Mouse (Mus musculus) left cerebral cortex, postnatal 14 days (tissue): ENCODE data around the gene Mtif3. TPM values are rescaled to one million over a fixed set of nuclear protein-coding genes. Genes with fewer than 3 reads are reported as not detected.

Experiments used
- DNase-seq, 2 experiments: peaks; one replicate each; pipeline ENCODE4 v3.0.0; 2021 to 2022; ENCODE audit warnings: low spot score in 2 of 2, mixed read lengths in 1 of 2
- intact Hi-C: fragments of 180-260 bp; cut with DNase I; formaldehyde crosslinking; loops from one replicate; pipeline ENCODE4 v1.15.1; 2025
- long read RNA-seq, 2 experiments: library from polyadenylated mRNA; stranded (forward); transcript quantifications; one replicate each; pipeline ENCODE4 v2.0.0; 2021
- total RNA-seq, 2 experiments: library from RNA; stranded (reverse); gene quantifications; 2 replicates each; pipeline ENCODE4 v1.2.3; 2021

Mtif3 gene
- total RNA-seq = 10 to 100 TPM; 20.9 to 22.6 TPM
- long read RNA-seq, experiment 1, full-length matches to known transcripts = 26 of 34 reads
- long read RNA-seq, experiment 1, partial matches to known transcripts = 2 of 34 reads
- long read RNA-seq, experiment 1, other reads (novel, unspliced or antisense) = 6 of 34 reads
- long read RNA-seq, experiment 2, full-length matches to known transcripts = 17 of 22 reads
- long read RNA-seq, experiment 2, partial matches to known transcripts = 2 of 22 reads
- long read RNA-seq, experiment 2, other reads (novel, unspliced or antisense) = 3 of 22 reads

DNA sequence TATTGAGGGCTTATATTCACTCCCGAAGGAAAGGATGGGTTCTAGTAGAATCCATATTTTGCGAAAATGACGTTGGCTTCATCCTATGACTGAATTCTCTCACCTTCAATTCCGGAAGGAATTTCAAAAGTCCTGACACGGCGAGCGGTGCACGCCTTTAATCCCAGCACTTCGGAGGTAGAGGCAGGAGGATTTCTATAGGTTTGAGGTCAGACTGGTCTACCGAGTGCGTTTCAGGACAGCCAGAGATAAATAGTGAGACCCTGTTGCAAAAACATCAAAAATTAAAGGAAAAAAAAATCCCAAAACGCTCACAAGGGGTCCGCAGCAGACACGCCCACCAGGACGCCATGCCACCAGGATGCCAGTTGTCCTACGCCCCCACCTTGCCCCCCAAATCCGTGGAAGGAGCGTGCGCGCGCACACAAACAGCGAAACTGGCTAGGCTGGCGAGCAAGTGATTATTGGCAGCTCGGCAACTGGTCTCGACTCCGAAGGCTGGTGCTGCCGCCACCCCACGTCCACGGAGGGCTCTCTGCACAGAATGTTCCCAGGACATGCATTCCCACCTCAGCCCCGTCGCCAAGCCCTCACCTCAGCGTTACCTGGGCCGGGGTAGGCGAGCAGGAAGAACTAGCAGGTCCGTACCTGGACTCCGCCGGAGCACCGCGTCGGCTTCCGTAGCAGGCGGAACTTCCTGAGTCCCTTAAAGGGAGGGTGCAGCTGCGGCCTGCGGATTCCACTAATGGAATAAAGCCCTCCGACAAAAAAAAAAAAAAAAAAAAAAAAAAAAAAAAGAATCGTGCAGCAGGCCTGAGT lies at the start of gene Mtif3:
Gene Mtif3 (minus strand): TSS at position 683 of the 819 bp plus-strand sequence.
- DNase-seq = peak; percentile 86 to 88
- intact Hi-C loops = loop anchor here (5.0 kb wide), 1 partner anchor 114 kb away; the partner anchor contains the start of genes Lnx2 and Polr1d

DNA sequence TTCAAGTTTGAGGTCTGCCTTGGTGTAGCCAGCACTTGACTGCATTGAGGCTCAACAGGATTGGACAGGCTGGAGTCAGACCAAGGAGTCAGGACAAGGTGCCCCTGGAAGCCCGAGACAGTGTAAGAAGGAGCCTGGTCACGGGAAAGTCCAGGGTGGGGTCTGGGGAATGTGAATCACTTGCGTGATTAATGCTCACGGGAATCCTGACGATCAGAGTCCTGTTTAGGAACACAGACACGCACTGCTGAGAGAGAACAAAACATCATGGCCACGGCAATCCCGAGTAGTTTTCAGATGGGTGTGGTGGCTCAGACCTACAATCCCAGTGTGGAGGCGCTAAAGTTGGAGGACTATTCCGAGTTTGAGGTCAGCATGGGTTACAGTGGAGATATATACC lies 47.7 kb upstream of the Mtif3 start:
- DNase-seq = no peak
- intact Hi-C loops = no loop called here

- intact Hi-C loops = no loop called here
- no peak for DNase-seq
Observed at GRCm38 (mm10) chr5:147003303-147003702, 39.7 kb upstream of the Mtif3 start.

- intact Hi-C loops = no loop called here
- DNase-seq = no peak
Observed at GRCm38 (mm10) chr5:147001312-147001711, 37.7 kb upstream of the Mtif3 start.

GRCm38 (mm10) chr5:146998802-146999201 lies 35.2 kb upstream of the Mtif3 start:
- intact Hi-C loops = no loop called here
- no peak for DNase-seq

GRCm38 (mm10) chr5:146996812-146997211 lies 33.2 kb upstream of the Mtif3 start:
- DNase-seq = no peak
- intact Hi-C loops = no loop called here

GRCm38 (mm10) chr5:146994973-146995372 lies 31.4 kb upstream of the Mtif3 start:
- no peak for DNase-seq
- intact Hi-C loops = no loop called here

DNA sequence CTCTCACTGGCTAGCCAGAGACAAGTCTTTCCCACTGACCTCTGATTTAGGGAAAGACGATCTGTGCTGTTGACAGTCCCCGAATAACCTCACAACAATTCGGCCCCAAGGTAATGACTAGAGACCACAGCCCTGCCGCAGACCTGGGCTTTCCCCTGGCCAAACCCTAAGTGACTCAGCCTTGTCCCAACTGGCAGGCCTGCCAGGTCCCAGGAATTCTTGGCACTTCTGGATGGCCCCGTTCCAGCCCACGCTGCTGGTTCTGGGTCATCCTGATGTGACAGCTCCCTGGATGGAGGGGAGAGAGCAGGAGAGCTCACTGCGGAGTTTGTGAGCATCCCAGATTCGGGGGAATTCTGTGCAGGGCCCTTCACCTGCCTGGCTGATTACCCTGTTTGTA lies 29.9 kb upstream of the Mtif3 start:
- intact Hi-C loops = no loop called here
- DNase-seq = no peak

DNA sequence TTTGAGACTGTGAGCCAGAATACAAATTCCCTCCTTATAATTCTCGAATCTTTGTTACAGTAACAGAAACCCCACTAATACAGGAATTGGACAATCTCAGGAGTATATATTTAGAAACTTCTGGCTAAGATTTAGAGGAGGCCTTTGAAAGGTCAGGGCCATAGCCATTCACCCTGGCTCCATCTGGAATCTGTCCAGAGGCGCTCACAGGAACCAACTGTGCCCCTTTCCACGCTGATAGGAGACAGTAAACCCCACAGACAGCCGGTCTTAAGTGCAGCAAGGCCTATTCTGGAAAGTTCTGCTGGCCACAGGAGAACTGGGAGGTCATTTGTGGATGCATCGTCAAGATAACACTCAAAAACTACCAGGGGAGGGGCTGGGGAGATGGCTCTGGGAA lies 25.5 kb upstream of the Mtif3 start:
- intact Hi-C loops = loop anchor here (5.0 kb wide), 1 partner anchor 88 kb away; the partner anchor contains the start of genes Lnx2 and Polr1d
- no peak for DNase-seq

- no peak for DNase-seq
- intact Hi-C loops = loop anchor here (5.0 kb wide), 1 partner anchor 90 kb away; the partner anchor contains the start of genes Lnx2 and Polr1d
Observed at GRCm38 (mm10) chr5:146987588-146987987, 24.0 kb upstream of the Mtif3 start.

GRCm38 (mm10) chr5:146985725-146986433 lies 22.3 kb upstream of the Mtif3 start:
- DNase-seq = no peak
- intact Hi-C loops = loop anchor here (5.0 kb wide), 1 partner anchor 91 kb away; the partner anchor contains the start of genes Lnx2 and Polr1d

GRCm38 (mm10) chr5:146983216-146983615 lies 19.6 kb upstream of the Mtif3 start:
- intact Hi-C loops = loop anchor here (2.0 to 5.0 kb wide), 2 partner anchors 244 to 304 kb away; no protein-coding TSS in a partner anchor
- DNase-seq = peak; percentile 30 to 65

DNA sequence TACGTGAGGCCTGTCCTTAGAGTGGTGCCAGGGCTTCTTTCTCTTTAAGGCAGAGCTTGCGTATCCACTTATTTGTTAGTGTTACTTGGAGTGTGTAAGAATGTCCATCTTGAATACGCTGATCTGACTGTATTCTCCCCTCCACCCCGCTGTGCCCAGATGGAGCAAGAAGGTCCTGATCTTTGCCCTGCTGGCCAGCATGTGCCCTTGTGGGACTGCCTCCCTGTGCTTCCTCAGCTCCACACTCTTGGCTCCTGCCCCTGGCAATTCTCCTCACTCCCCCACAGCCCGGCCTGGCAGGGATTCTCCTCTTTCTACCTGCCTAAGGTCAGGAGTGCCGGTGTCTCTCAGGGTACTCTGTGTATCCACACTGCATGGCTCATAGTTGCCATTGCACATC lies 17.8 kb upstream of the Mtif3 start:
- DNase-seq = no peak
- intact Hi-C loops = loop anchor here (5.0 kb wide), 1 partner anchor 306 kb away; no protein-coding TSS in a partner anchor

DNA sequence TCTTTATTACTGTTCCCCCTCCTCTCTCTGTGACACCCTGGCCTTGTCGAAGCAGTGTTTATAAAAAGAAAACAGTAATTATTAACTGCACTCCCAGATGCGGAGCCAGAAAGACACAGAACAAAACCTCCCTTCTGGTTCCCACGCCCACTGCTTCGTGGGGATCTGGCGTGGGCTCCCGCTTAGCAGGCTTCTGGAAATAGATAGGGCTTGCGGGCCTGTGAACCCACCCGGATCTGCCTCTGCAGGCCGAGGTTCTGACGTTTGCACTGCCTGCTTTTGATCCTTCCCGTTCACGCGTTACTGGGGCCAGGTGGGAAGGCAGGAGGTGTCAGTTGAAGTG lies 11.2 kb upstream of the Mtif3 start:
- intact Hi-C loops = no loop called here
- DNase-seq = no peak

GRCm38 (mm10) chr5:146973858-146974780 lies 10.5 kb upstream of the Mtif3 start:
- DNase-seq = no peak
- intact Hi-C loops = no loop called here

- intact Hi-C loops = no loop called here
- DNase-seq = no peak
Observed at GRCm38 (mm10) chr5:146973353-146973752, 9.8 kb upstream of the Mtif3 start.

GRCm38 (mm10) chr5:146971776-146972561 lies 8.4 kb upstream of the Mtif3 start:
- DNase-seq = no peak
- intact Hi-C loops = no loop called here
